Mouse (Mus musculus) NIH3T3 (cell line): ENCODE results near the gene Gm9040.
"Not testable (repeated sequence)": the region's sequence is repeated elsewhere in the genome, so short reads cannot be mapped to it uniquely, and the experiment has no call there.

ENCODE experiments used
- DNase-seq: peaks from one replicate; pipeline ENCODE4 v3.0.0-alpha.2; 2012; ENCODE audit warnings: low read depth

Gm9040 gene

GRCm38 (mm10) chr10:118326869-118327268, at the start of gene Gm9040:
Gene Gm9040 (minus strand): TSS chr10:118326969.
- DNase-seq: not testable (repeated sequence)

GRCm38 (mm10) chr10:118370443-118370842, 43.7 kb upstream of the Gm9040 start:
- peak; percentile 85 for DNase-seq

- no peak for DNase-seq
Observed at GRCm38 (mm10) chr10:118369518-118369917, 42.7 kb upstream of the Gm9040 start.

- not testable (repeated sequence) for DNase-seq
Observed at GRCm38 (mm10) chr10:118354005-118354404, 27.2 kb upstream of the Gm9040 start, which contains the start of gene Gm9049. Gene Gm9049 (minus strand): TSS chr10:118354105.

DNA sequence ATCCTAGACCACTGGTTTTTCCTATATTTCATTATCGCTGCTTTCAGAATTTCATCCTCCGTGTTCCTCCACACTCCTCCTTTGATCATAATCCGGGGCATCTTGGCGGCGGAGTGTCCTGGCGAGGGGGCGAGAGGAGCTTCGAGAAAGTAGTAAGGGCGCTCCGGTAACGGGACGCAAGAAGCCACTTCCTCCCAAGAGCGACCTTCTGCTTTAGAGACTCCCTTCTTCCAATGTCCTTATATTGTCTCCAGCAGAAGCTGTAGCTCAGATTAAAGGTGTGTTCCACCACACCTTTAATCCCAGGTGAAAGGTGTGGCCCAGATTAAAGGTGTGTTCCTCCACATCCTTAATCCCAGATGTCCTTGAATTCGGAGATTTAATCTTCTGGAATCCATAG, 21.8 kb upstream of the Gm9040 start, which contains the start of gene Gm9048:
Gm9048 (minus strand) TSS at position 101 of the 400 bp plus-strand sequence.
- DNase-seq: not testable (repeated sequence)

- DNase-seq: not testable (repeated sequence)
Observed at GRCm38 (mm10) chr10:118343155-118343554, 16.4 kb upstream of the Gm9040 start, which contains the start of gene Gm9046. Gene Gm9046 (minus strand): TSS chr10:118343255.

DNA sequence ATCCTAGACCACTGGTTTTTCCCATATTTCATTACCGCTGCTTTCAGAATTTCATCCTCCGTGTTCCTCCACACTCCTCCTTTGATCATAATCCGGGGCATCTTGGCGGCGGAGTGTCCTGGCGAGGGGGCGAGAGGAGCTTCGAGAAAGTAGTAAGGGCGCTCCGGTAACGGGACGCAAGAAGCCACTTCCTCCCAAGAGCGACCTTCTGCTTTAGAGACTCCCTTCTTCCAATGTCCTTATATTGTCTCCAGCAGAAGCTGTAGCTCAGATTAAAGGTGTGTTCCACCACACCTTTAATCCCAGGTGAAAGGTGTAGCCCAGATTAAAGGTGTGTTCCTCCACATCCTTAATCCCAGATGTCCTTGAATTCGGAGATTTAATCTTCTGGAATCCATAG, 11.0 kb upstream of the Gm9040 start, which contains the start of gene Gm9045:
Gm9045 (minus strand) TSS at position 101 of the 400 bp plus-strand sequence.
- not testable (repeated sequence) for DNase-seq

DNA sequence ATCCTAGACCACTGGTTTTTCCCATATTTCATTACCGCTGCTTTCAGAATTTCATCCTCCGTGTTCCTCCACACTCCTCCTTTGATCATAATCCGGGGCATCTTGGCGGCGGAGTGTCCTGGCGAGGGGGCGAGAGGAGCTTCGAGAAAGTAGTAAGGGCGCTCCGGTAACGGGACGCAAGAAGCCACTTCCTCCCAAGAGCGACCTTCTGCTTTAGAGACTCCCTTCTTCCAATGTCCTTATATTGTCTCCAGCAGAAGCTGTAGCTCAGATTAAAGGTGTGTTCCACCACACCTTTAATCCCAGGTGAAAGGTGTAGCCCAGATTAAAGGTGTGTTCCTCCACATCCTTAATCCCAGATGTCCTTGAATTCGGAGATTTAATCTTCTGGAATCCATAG, 5.5 kb upstream of the Gm9040 start, which contains the start of gene Gm9044:
Gm9044 (minus strand) TSS at position 101 of the 400 bp plus-strand sequence.
- not testable (repeated sequence) for DNase-seq

DNA sequence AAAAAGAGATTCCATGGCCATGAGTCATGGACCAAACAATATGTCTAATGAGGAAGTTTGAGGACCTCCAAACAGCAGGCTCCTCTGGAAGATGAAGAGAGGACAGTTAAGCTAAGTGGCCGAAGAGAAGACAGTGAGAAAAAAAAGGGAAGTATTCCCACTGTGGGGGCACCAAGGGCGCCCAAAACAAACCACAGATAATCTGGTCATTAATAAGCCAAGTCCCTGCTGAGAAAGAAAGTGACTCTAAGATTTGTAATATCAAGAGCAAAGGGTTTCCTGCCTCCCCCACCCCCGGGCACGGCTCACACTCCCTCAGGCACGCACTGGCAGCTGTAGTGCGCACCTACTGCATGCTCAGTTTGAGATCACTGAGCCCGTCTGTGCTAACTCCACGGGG, 7.7 kb downstream of the Gm9040 start:
- DNase-seq: no peak

DNA sequence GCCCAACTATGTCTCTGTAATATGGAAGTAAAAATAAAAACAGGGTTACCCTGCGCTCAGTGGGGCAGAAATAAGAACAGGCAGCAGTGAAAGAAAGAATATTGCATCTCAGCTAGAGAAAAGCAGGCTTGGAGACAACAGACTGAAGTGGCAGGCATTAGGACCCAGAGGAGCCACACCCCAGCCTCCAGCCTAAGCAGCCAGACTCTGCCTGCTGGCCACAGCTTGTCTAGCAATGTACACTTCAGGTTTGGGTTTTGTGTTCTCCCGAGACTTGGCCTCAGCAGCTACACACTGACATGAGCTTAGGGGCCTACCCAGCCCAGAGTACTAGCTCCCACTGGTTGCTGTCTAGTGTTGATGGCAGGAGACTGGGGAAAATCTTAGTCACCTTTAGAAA, 24.6 kb downstream of the Gm9040 start:
- DNase-seq: not testable (repeated sequence)

DNA sequence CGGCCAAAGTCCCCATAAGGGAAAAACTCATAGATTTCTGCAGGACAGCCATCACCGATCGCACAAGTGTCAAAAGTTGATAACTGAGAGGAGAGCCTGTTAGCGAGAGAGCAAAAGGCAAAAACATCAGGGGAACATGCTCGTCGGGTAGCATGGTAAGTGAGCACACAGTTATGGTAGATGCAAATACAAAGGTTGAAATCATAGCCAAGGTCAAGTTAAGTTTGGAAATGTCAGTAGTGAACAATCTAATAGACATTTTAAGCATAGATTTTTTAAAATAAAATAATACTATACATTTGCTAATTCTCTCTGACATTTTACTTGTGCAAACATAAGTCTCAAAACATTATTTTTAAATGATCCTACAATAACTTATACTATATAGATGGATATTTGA, 31.8 kb downstream of the Gm9040 start, which contains the start of gene Iltifb:
Iltifb (minus strand) TSS at position 101 of the 400 bp plus-strand sequence.
- no peak for DNase-seq

DNA sequence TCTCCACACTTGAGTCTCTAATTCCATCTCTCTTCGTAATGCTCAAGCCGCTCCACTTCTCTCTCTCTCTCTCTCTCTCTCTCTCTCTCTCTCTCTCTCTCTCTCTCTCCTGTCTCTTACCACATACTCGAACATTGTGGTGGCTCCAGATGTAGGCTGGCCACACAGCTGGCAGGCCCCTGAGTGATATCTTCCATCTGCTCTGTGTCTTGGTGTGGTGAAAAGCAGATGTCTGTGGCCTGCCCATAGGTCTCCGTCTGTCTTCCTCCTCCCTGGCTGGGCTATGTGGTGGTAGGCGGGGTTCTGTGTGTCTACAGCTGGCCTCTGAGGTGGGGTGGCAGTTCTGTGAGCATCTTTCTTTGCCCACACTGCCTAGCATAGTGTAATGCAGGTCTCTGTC, 43.8 kb downstream of the Gm9040 start:
- not testable (repeated sequence) for DNase-seq

GRCm38 (mm10) chr10:118282565-118282964, 44.2 kb downstream of the Gm9040 start:
- DNase-seq: not testable (repeated sequence)

- DNase-seq: not testable (repeated sequence)
Observed at GRCm38 (mm10) chr10:118278069-118278468, 48.7 kb downstream of the Gm9040 start.
